Mouse (Mus musculus): ENCODE results near the gene Xpnpep3. TPM values are rescaled to one million over a fixed set of nuclear protein-coding genes. Genes with fewer than 3 reads are reported as not detected.
A peak's percentile ranks its signal among the peaks of the same experiment; 100 is the strongest.

Xpnpep3 gene
- polyA plus RNA-seq, 1 experiment from 2014 or later: 10.1 TPM

- 98% methylated on average over 1 of the region's 1 CpGs for WGBS
Measured at GRCm38 (mm10) chr15:81364271-81364670, 35.7 kb upstream of the Xpnpep3 start.

GRCm38 (mm10) chr15:81365246-81365645 is 34.7 kb upstream of the Xpnpep3 start:
- no peak for ATAC-seq (replicated peaks)
- Histone ChIP-seq H3K4me1 (peaks cover 10% of the 10 kb centered on the region), H3K9me3 (no peaks in the 10 kb centered on the region), H3K9ac (replicated peaks) (no peak overlapping the region), H3K27ac (replicated peaks) (no peak overlapping the region), H3K36me3 (peaks cover 68% of the 10 kb centered on the region), H3K4me3 (no peak overlapping the region), H3K4me2 (replicated peaks) (no peak overlapping the region), H3K27me3 (no peaks in the 10 kb centered on the region)
- WGBS: 90% methylated on average over 8 of the region's 8 CpGs

More at GRCm38 (mm10) chr15:81364271-81364670, 35.7 kb upstream of the Xpnpep3 start:
- Histone ChIP-seq H3K9ac (replicated peaks) (no peak overlapping the region), H3K36me3 (peaks cover 58% of the 10 kb centered on the region), H3K4me2 (replicated peaks) (no peak overlapping the region), H3K4me3 (no peak overlapping the region), H3K27me3 (no peaks in the 10 kb centered on the region), H3K9me3 (no peaks in the 10 kb centered on the region), H3K27ac (replicated peaks) (no peak overlapping the region), H3K4me1 (peaks cover 20% of the 10 kb centered on the region)
- ATAC-seq (replicated peaks): no peak

GRCm38 (mm10) chr15:81366241-81366640 is 33.7 kb upstream of the Xpnpep3 start:
- 85% methylated on average over 4 of the region's 4 CpGs for WGBS
- Histone ChIP-seq H3K9me3 (no peaks in the 10 kb centered on the region), H3K4me1 (peaks cover 3% of the 10 kb centered on the region; the same call in 1 of the 2 replicates), H3K9ac (replicated peaks) (no peak overlapping the region), H3K27ac (replicated peaks) (no peak overlapping the region), H3K4me3 (no peak overlapping the region), H3K27me3 (no peaks in the 10 kb centered on the region), H3K36me3 (peaks cover 78% of the 10 kb centered on the region), H3K4me2 (replicated peaks) (no peak overlapping the region)
- ATAC-seq (replicated peaks): no peak

- H3K9me3 ChIP-seq: no peaks in the 10 kb centered on the region
- H3K4me2 ChIP-seq (replicated peaks): no peak overlapping the region
- H3K27ac ChIP-seq (replicated peaks): no peak overlapping the region
- no peaks in the 10 kb centered on the region for H3K4me1 ChIP-seq
- no peaks in the 10 kb centered on the region for H3K27me3 ChIP-seq
- H3K9ac ChIP-seq (replicated peaks): no peak overlapping the region
- no peak for ATAC-seq (replicated peaks)
- H3K36me3 ChIP-seq: peaks cover 88% of the 10 kb centered on the region
- no peak overlapping the region for H3K4me3 ChIP-seq
- 94% methylated on average over 1 of the region's 1 CpGs for WGBS
Measured at GRCm38 (mm10) chr15:81368601-81369000, 31.3 kb upstream of the Xpnpep3 start.

GRCm38 (mm10) chr15:81370356-81370755 is 29.6 kb upstream of the Xpnpep3 start:
- H3K4me2 ChIP-seq (replicated peaks): no peak overlapping the region
- no peak overlapping the region for H3K4me3 ChIP-seq

GRCm38 (mm10) chr15:81374621-81375020 is 25.3 kb upstream of the Xpnpep3 start:
- Histone ChIP-seq H3K4me3 (no peak overlapping the region), H3K9ac (replicated peaks) (no peak overlapping the region), H3K4me1 (no peaks in the 10 kb centered on the region), H3K36me3 (peaks cover 73% of the 10 kb centered on the region), H3K27me3 (no peaks in the 10 kb centered on the region), H3K27ac (replicated peaks) (no peak overlapping the region), H3K4me2 (replicated peaks) (no peak overlapping the region), H3K9me3 (no peaks in the 10 kb centered on the region)
- 93% methylated on average over 11 of the region's 11 CpGs for WGBS
- ATAC-seq (replicated peaks): no peak

More at GRCm38 (mm10) chr15:81370356-81370755, 29.6 kb upstream of the Xpnpep3 start:
- no peak overlapping the region for H3K27ac ChIP-seq (replicated peaks)
- H3K27me3 ChIP-seq: no peaks in the 10 kb centered on the region
- no peaks in the 10 kb centered on the region for H3K9me3 ChIP-seq
- 28% methylated on average over 1 of the region's 1 CpGs for WGBS
- no peaks in the 10 kb centered on the region for H3K4me1 ChIP-seq
- no peak for ATAC-seq (replicated peaks)
- H3K36me3 ChIP-seq: peaks cover 85% of the 10 kb centered on the region
- H3K9ac ChIP-seq (replicated peaks): no peak overlapping the region

- H3K9ac ChIP-seq (replicated peaks): no peak overlapping the region
- H3K27ac ChIP-seq (replicated peaks): no peak overlapping the region
- H3K36me3 ChIP-seq: peaks cover 75% of the 10 kb centered on the region
- WGBS: 89% methylated on average over 2 of the region's 2 CpGs
- no peaks in the 10 kb centered on the region for H3K9me3 ChIP-seq
- no peak overlapping the region for H3K4me3 ChIP-seq
- no peak for ATAC-seq (replicated peaks)
- H3K4me2 ChIP-seq (replicated peaks): no peak overlapping the region
- no peaks in the 10 kb centered on the region for H3K27me3 ChIP-seq
- no peaks in the 10 kb centered on the region for H3K4me1 ChIP-seq
Measured at GRCm38 (mm10) chr15:81378845-81379244, 21.1 kb upstream of the Xpnpep3 start.

GRCm38 (mm10) chr15:81386327-81386726 is 13.6 kb upstream of the Xpnpep3 start:
- peaks cover 83% of the 10 kb centered on the region for H3K36me3 ChIP-seq
- H3K4me1 ChIP-seq: no peaks in the 10 kb centered on the region
- 97% methylated on average over 5 of the region's 5 CpGs for WGBS
- H3K9ac ChIP-seq (replicated peaks): no peak overlapping the region
- no peaks in the 10 kb centered on the region for H3K27me3 ChIP-seq
- H3K4me2 ChIP-seq (replicated peaks): no peak overlapping the region
- no peak overlapping the region for H3K27ac ChIP-seq (replicated peaks)
- no peaks in the 10 kb centered on the region for H3K9me3 ChIP-seq
- no peak overlapping the region for H3K4me3 ChIP-seq
- ATAC-seq (replicated peaks): no peak

GRCm38 (mm10) chr15:81392997-81393396 is 6.9 kb upstream of the Xpnpep3 start:
- H3K4me3 ChIP-seq: no peak overlapping the region
- H3K36me3 ChIP-seq: peaks cover 29% of the 10 kb centered on the region
- no peak for ATAC-seq (replicated peaks)
- no peak overlapping the region for H3K27ac ChIP-seq (replicated peaks)
- peaks cover 10% of the 10 kb centered on the region for H3K4me1 ChIP-seq
- no peaks in the 10 kb centered on the region for H3K27me3 ChIP-seq
- H3K9me3 ChIP-seq: no peaks in the 10 kb centered on the region
- H3K9ac ChIP-seq (replicated peaks): no peak overlapping the region
- H3K4me2 ChIP-seq (replicated peaks): no peak overlapping the region

- Histone ChIP-seq H3K4me3 (no peak overlapping the region), H3K4me2 (replicated peaks) (no peak overlapping the region), H3K9me3 (no peaks in the 10 kb centered on the region; the same call in 1 of the 2 replicates), H3K4me1 (peaks cover 19% of the 10 kb centered on the region), H3K27ac (replicated peaks) (no peak overlapping the region), H3K36me3 (peaks cover 20% of the 10 kb centered on the region), H3K27me3 (no peaks in the 10 kb centered on the region), H3K9ac (replicated peaks) (no peak overlapping the region)
- WGBS: 91% methylated on average over 8 of the region's 8 CpGs
- ATAC-seq (replicated peaks): no peak
Measured at GRCm38 (mm10) chr15:81394211-81394915, 5.6 kb upstream of the Xpnpep3 start.

GRCm38 (mm10) chr15:81398189-81398588 is 1.7 kb upstream of the Xpnpep3 start:
- peak overlapping the region; percentile 83 for H3K9ac ChIP-seq (replicated peaks)
- no peak overlapping the region for H3K27ac ChIP-seq (replicated peaks)
- peak overlapping the region; percentile 88 for H3K4me3 ChIP-seq
- peak overlapping the region; percentile 82 for H3K4me2 ChIP-seq (replicated peaks)
- H3K36me3 ChIP-seq: no peaks in the 10 kb centered on the region
- H3K27me3 ChIP-seq: no peaks in the 10 kb centered on the region
- ATAC-seq (replicated peaks): no peak
- H3K4me1 ChIP-seq: peaks cover 34% of the 10 kb centered on the region
- no peaks in the 10 kb centered on the region; the same call in 1 of the 2 replicates for H3K9me3 ChIP-seq

GRCm38 (mm10) chr15:81399297-81399637 is 671 bp upstream of the Xpnpep3 start:
- WGBS: 0% methylated on average over 21 of the region's 21 CpGs
- Histone ChIP-seq H3K27ac (replicated peaks) (peak overlapping the region; percentile 97), H3K4me1 (peaks cover 34% of the 10 kb centered on the region), H3K4me2 (replicated peaks) (peak overlapping the region; percentile 82), H3K9me3 (no peaks in the 10 kb centered on the region; the same call in 1 of the 2 replicates), H3K27me3 (no peaks in the 10 kb centered on the region), H3K4me3 (peak overlapping the region; percentile 88), H3K9ac (replicated peaks) (peak overlapping the region; percentile 83), H3K36me3 (no peaks in the 10 kb centered on the region)
- no peak; the same call in 1 of the 2 replicates for ATAC-seq (replicated peaks)

- no peaks in the 10 kb centered on the region for H3K9me3 ChIP-seq
- no peaks in the 10 kb centered on the region for H3K36me3 ChIP-seq
- 77% methylated on average over 3 of the region's 3 CpGs for WGBS
- H3K4me2 ChIP-seq (replicated peaks): no peak overlapping the region
- H3K27ac ChIP-seq (replicated peaks): no peak overlapping the region
- ATAC-seq (replicated peaks): no peak
- H3K4me3 ChIP-seq: no peak overlapping the region
- H3K27me3 ChIP-seq: no peaks in the 10 kb centered on the region
- H3K4me1 ChIP-seq: peaks cover 15% of the 10 kb centered on the region
- no peak overlapping the region for H3K9ac ChIP-seq (replicated peaks)
Measured at GRCm38 (mm10) chr15:81405008-81405407, 5.1 kb downstream of the Xpnpep3 start.
